Mouse (Mus musculus) hindbrain, postnatal 0 days (tissue): ENCODE measurements around the gene Cdc42se1. TPM values are rescaled to one million over a fixed set of nuclear protein-coding genes. Genes with fewer than 3 reads are reported as not detected.

Source experiments
- ATAC-seq: fragments of 200-750 bp; cut with Nextera tagmentation; 2 replicates; pipeline ENCODE4 v1.8.0; 2017; ENCODE audit warnings: mild to moderate bottlenecking, moderate TSS enrichment, moderate library complexity
- DNase-seq: peaks from one replicate; pipeline ENCODE4 v3.0.0-alpha.2; 2015; ENCODE audit warnings: low spot score
- H3K27ac ChIP-seq: fragments of 300-500 bp; sonication (generic); 2 replicates; pipeline ENCODE4 v1.5.1; 2014; ENCODE audit warnings: mild to moderate bottlenecking
- H3K27me3 ChIP-seq: fragments of 300-500 bp; sonication (generic); 2 replicates; pipeline ENCODE4 v1.6.1; 2014; ENCODE audit warnings: low read length, mixed read lengths; ENCODE audit not compliant: insufficient read depth
- H3K36me3 ChIP-seq: fragments of 300-500 bp; sonication (generic); 2 replicates; pipeline ENCODE4 v1.6.1; 2014; ENCODE audit warnings: low read length, mixed read lengths; ENCODE audit not compliant: insufficient read depth
- H3K4me1 ChIP-seq: fragments of 300-500 bp; sonication (generic); 2 replicates; pipeline ENCODE4 v1.6.1; 2014; ENCODE audit warnings: antibody characterized with exemption, low read length, mixed read lengths; ENCODE audit not compliant: insufficient read depth
- H3K4me2 ChIP-seq: fragments of 300-500 bp; sonication (generic); 2 replicates; pipeline ENCODE4 v1.6.1; 2014; ENCODE audit warnings: low read depth, mild to moderate bottlenecking, low read length, moderate library complexity, mixed read lengths
- H3K4me3 ChIP-seq: fragments of 300-500 bp; sonication (generic); 2 replicates; pipeline ENCODE4 v1.5.1; 2014; ENCODE audit warnings: low read length
- H3K9ac ChIP-seq: fragments of 300-500 bp; sonication (generic); replicated peaks from 2 replicates; pipeline ENCODE4 v1.6.1; 2014; ENCODE audit warnings: mild to moderate bottlenecking, low read length, moderate library complexity, mixed read lengths
- H3K9me3 ChIP-seq: fragments of 300-500 bp; sonication (generic); 2 replicates; pipeline ENCODE4 v1.6.1; 2016; ENCODE audit warnings: low read length, mixed read lengths
- CTCF ChIP-seq: IDR thresholded peaks from 2 replicates; pipeline ENCODE4 v1.5.1; 2016; ENCODE audit warnings: antibody characterized with exemption, control low read depth, low read depth
- WGBS: fragments of 180-500 bp; shearing (Covaris S2); extraction: QIAGEN DNeasy Blood & Tissue Kit; methylation state at CpG from one replicate; pipeline ENCODE4 v1.1.7; 2014; 5-methylcytosine and 5-hydroxymethylcytosine counted together
- polyA plus RNA-seq: library from polyadenylated mRNA; unstranded; fragments of >200 nt; fragmentation: Nextera tagmentation; extraction: Ambion mirVana; gene quantifications from 2 replicates; pipeline ENCODE4 v1.2.1, GENCODE M21; 2015
- total RNA-seq: library from RNA; depleted of rRNA; stranded (reverse); fragments of >200 nt; gene quantifications from 2 replicates; pipeline ENCODE4 v1.2.3, GENCODE M21; 2014

The Cdc42se1 gene
- total and polyA plus RNA-seq, 2 experiments from 2014 or later = 54.0 to 60.4 TPM

DNA sequence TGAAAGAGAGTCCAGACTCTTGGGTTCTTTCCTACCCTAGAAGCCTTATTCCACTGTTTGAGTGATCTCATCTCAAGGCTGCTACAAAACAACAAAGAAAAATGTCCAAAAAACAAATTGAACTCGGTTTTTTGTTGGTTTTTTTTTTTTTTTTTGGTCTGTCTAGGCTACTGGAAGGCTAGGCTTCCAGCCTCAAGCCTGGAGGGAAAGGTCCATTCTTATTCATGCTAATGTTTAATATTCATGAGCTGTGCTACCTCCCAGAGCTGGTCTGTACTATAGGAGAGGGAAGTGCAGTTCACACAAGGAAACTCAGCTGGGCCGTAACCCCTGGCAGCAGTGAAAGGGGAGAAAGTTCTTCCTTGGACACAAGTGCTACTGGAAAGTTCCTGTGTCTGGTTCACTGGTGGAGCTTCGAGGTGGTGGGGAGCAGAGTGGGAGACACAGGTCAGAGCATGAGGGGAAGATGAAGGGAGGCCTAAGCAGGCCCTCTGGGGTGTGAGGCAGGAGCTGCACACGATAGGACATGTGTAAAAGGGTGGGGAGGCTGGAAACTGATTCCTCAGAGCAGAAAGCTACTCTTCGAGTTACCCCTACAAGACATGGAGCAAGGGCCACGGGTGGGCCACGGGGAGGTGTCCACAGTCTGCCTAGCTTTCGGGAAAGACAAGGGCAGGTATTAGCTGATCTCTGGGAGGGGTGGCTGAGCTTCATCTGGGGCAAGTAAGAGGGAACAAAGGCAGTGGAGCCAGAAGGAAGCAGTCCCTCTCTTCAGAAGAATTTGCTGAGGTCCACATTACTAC lies 2.2 kb downstream of the Cdc42se1 start:
- DNase-seq (peak; percentile 56), ATAC-seq (no peak)
- Histone ChIP-seq H3K9me3 (no peaks in the 10 kb centered on the region), H3K4me3 (peak overlapping the region; percentile 57), H3K4me2 (peak overlapping the region; percentile 91), H3K4me1 (peaks cover 20% of the 10 kb centered on the region), H3K9ac (peak overlapping the region; percentile 82), H3K27me3 (no peaks in the 10 kb centered on the region), H3K36me3 (peaks cover 40% of the 10 kb centered on the region), H3K27ac (peak overlapping the region; percentile 93)
- no peak for TF ChIP-seq CTCF
- WGBS = 26% methylated on average over 8 of the region's 8 CpGs

DNA sequence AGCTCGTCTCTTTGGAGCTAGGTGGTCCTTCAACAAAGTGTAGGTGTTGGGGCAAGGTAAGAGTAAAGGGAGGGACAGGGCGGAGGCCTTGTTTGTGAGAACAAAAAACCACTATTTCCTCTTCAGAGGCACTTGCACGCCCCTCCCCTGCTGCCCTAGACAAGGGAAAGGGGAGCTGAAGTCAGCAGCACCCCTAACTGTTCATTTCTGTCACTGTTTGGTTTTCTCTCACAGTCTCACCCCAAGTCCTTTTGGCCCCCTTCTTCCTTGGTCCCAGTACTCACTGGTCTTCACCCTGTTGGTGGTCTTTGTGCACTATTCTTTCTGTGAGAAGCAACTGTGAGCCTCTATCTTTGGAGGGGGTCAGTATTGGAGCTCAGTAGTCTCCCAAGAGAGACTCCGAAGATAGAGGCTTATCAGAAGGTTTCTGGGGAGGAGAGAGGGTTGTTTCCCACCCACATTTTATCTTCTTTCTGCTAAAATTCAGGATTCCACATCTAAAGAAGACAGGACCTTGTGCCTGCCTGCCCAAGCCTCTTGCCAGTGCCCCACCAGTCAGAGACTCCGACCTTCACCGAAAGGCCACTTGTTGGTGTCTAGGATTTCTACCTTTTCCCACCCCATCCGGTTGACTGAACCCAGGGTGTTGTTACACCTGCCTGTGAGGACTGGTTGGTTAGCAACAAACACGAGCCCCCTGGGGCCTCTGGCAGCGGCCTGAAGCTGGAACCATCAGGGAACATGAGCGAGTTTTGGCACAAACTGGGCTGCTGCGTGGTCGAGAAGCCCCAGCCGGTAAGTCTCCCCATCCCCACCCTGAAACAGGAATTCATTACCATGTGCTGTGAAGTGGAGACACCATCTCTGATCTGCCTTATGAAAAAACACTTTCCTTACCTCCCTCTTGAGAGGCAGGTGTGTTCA lies 3.0 kb downstream of the Cdc42se1 start, which contains the start of gene Mllt11:
TSS of gene Mllt11 (minus strand) at position 874 of the 924 bp plus-strand sequence.
- H3K27ac ChIP-seq = peak within 1 kb of the TSS; percentile 93
- no peaks in the 10 kb centered on the region for H3K9me3 ChIP-seq
- no peaks in the 10 kb centered on the region for H3K27me3 ChIP-seq
- TF ChIP-seq CTCF = no peak
- 43% methylated on average over 13 of the region's 13 CpGs for WGBS
- H3K4me3 ChIP-seq = no peak within 1 kb of the TSS
- peak within 1 kb of the TSS; percentile 91 for H3K4me2 ChIP-seq
- DNase-seq (no peak), ATAC-seq (no peak)
- H3K4me1 ChIP-seq = peaks cover 20% of the 10 kb centered on the region
- H3K36me3 ChIP-seq = peaks cover 48% of the 10 kb centered on the region
- H3K9ac ChIP-seq = 0 out of 2 replicates have a peak within 1 kb of the TSS, but pooled peaks have one; percentile 21

DNA sequence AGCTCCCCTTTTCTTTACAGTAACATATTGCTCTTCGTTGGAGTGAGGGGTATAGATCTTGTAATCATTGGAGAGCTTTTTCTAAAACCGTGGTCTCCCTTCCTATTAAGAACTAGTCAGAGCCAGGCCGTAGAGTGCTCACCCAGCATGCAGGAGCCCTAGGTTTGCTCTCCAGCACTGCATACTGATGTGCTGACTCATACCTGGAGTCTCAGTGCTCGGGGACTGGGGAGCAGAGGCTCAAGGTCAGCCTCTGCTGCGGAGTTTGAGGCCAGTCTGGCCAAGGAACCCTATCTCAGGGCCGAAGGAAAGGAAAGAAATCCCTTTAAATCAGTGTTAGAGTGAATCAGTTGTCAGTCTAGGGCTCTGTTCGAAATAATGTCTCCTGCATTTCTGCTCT lies 4.2 kb downstream of the Cdc42se1 start:
- H3K27me3 ChIP-seq = no peaks in the 10 kb centered on the region
- TF ChIP-seq CTCF = no peak
- H3K9me3 ChIP-seq = no peaks in the 10 kb centered on the region
- H3K4me3 ChIP-seq = no peak overlapping the region
- H3K36me3 ChIP-seq = peaks cover 54% of the 10 kb centered on the region
- no peak overlapping the region for H3K9ac ChIP-seq
- DNase-seq (no peak), ATAC-seq (no peak)
- WGBS = 91% methylated on average over 7 of the region's 7 CpGs
- no peak overlapping the region for H3K27ac ChIP-seq
- peaks cover 20% of the 10 kb centered on the region for H3K4me1 ChIP-seq
- no peak overlapping the region for H3K4me2 ChIP-seq

DNA sequence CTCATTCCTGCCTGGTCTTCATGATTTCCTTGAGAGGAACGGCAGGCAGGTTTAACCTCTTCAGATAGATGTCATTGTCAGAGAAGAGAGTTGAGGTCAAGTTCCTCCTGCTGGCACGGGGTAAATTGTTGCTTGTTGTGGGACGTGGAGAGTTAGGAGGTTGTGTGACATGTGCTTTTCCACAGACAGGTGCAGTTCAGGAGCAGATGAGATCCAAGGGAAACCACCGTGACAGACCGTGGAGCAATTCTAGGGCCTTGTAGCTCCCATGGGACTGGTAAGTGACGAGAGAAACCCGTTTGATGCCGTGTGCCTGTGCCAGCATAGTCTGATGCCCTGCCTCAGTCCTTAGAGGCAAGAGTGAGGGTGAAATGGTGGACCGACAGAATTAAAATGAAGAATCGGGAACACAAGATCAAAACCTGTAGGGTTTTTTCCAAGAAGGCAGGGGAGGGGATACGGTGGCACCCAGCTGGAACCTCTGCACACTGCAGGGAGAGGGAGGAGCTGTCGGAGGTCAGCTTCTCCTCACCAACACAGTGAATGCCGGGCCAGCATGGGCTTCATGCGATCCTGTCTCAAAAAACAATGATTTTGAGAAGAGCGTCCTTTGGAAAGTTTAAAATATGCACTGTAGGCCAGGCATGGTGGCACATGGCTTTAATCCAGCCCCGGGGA lies 4.9 kb downstream of the Cdc42se1 start:
- Histone ChIP-seq H3K4me2 (no peak overlapping the region), H3K4me3 (no peak overlapping the region), H3K27ac (no peak overlapping the region), H3K27me3 (no peaks in the 10 kb centered on the region), H3K36me3 (peaks cover 54% of the 10 kb centered on the region), H3K4me1 (peaks cover 20% of the 10 kb centered on the region), H3K9me3 (no peaks in the 10 kb centered on the region), H3K9ac (no peak overlapping the region)
- DNase-seq (no peak), ATAC-seq (no peak)
- 81% methylated on average over 16 of the region's 16 CpGs for WGBS
- TF ChIP-seq CTCF = no peak

DNA sequence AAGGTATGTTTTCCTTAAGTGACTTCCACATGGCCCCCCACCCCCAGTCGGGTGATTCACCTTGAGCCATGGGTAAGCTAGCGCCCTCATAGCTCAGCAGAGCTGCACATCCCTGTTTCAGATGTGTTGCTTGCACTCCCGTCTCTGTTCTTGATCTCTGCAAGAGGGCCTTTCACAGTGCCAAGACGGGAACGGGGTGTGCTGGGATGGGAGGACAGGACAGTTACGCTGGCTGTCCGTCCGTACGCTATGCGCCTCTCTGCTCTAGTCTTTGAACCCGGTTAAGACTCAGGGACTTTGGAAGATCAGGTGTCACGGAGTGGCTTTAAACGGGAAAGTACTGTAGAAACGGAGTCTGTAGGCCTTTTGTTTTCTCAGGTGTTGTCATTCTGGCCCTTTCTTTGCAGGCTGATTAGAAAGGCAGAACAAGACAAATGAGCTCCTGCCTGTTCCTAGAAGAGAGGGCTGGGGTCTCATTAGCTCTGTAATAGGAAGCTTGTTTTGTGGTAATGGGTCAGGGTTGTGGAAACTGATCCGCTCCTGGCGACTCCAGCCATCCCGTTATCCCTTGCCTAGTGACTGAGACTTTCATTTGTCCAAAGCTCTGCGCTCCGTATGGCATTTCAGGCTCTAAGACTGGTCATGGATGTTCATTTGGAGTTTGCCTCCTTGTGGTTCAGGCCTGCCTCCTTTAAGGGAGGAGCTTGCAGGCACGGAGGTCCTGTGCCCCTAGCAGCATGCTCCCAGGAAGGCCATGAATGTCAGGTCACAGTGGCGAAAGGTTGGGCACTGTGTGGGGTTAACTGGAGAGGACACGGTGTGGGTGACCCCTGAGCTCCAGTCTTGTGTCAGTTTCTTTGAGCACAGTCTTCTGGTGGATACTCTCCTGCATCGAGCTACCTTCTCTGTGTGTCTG lies 7.1 kb downstream of the Cdc42se1 start:
- peaks cover 15% of the 10 kb centered on the region for H3K4me1 ChIP-seq
- ATAC-seq = no peak
- WGBS = 74% methylated on average over 23 of the region's 23 CpGs
- no peaks in the 10 kb centered on the region for H3K9me3 ChIP-seq
- H3K4me2 ChIP-seq = no peak overlapping the region
- no peak overlapping the region for H3K4me3 ChIP-seq
- H3K36me3 ChIP-seq = peaks cover 54% of the 10 kb centered on the region
- H3K27ac ChIP-seq = no peak overlapping the region
- H3K27me3 ChIP-seq = no peaks in the 10 kb centered on the region
- no peak for DNase-seq
- TF ChIP-seq CTCF = no peak
- H3K9ac ChIP-seq = no peak overlapping the region
